Mouse (Mus musculus) stomach, postnatal 0 days (tissue): ENCODE data around the gene Uhrf1bp1l.

ENCODE experiments used
- CTCF ChIP-seq: IDR thresholded peaks from 2 replicates; pipeline ENCODE4 v1.5.1; 2016; ENCODE audit warnings: antibody characterized with exemption, low read depth, mild to moderate bottlenecking, moderate library complexity
- EP300 ChIP-seq: optimal IDR thresholded peaks from 2 replicates; pipeline ENCODE3; 2016; ENCODE audit warnings: antibody characterized with exemption

GRCm38 (mm10) chr10:89769096-89769495 lies 24.3 kb downstream of the Uhrf1bp1l start:
- TF ChIP-seq CTCF (no peak), EP300 (no peak)
